Comparison of ENCODE assay signal across 8 mouse cellular contexts in the genomic region with DNA sequence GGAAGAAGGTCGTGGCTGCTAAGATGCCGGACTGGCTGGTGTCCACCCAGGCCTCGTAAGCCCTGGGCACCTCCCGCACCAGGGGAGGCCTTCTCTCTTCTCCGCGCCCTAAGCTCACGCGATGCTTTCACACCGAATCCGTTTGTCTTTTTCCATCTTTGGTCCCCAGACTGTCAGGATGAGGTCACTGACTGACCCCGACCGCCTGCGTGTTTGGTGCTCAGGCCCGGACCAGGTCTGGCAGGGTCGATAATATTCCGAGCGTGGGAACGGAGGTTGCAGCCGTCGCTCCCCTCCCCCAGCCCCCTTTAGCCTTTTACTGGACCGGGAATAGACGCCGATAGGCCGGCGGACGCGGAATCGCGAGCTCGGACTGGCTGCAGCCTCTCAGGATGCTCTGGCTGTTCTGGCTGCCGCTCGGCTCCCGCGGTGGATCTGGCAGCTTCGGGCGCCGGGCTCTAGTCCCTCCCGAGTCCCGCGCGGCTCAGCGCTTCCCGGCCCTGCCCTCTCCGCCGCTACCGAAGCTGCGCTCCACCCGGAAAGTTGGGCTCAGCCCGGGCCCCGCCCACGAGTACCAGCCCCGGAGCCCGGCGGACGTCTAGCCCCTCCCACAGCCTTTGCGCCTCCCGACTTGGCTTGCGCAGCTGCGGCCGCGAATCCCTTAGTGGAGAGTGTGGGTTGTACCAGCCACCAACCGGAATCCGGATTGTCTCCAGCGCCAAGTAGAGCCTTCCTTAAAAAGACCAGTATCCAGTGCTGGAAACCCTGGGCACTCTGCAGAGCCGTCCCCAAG. TPM values are rescaled to one million over a fixed set of nuclear protein-coding genes. Genes with fewer than 3 reads are reported as not detected.
DNase-seq lines count a peak whose midpoint lies in the region; ATAC-seq lines count a peak whose summit lies in the region.

No protein-coding gene starts in this region.

- H3K36me3 ChIP-seq in hindbrain, embryonic 14.5 days (replicated peaks; ENCODE audit: control insufficient read depth, insufficient read depth) = no peaks in the 10 kb centered on the region

- no peaks in the 10 kb centered on the region for H3K27me3 ChIP-seq in hindbrain, embryonic 14.5 days (ENCODE audit: control insufficient read depth, insufficient read depth, low read length)

- peak overlapping the region; percentile 85 for H3K4me2 ChIP-seq in hindbrain, embryonic 14.5 days (replicated peaks)

- WGBS in hindbrain, embryonic 14.5 days = under 1% methylated on average over 65 of the region's 65 CpGs

- peak overlapping the region; percentile 43 for H3K27ac ChIP-seq in hindbrain, embryonic 14.5 days

- peak overlapping the region; percentile 77 for H3K9ac ChIP-seq in hindbrain, embryonic 14.5 days

- ATAC-seq in hindbrain, embryonic 14.5 days (ENCODE audit: low FRiP score) = peak; percentile 88

- peak overlapping the region; percentile 62 for H3K4me3 ChIP-seq in hindbrain, embryonic 14.5 days (replicated peaks; ENCODE audit: low read length)

- DNase-seq in WW6 (ENCODE audit: low read depth, low spot score) = peak; percentile 70
- peak; percentile 88 to 91 for DNase-seq in cerebellum, postnatal 36 days
- DNase-seq in frontal cortex, postnatal 36 days (ENCODE audit: low spot score in 2 of 2) = peak; percentile 94 to 95
- DNase-seq in hindbrain, embryonic 14.5 days (ENCODE audit: low spot score) = peak; percentile 85
- DNase-seq in left cerebral cortex, adult 11 months (ENCODE audit: low spot score) = peak; percentile 90
- peak; percentile 96 for DNase-seq in lung, postnatal 36 days
- peak; percentile 89 for DNase-seq in retina, embryonic 14.5 days (ENCODE audit: low spot score)
- peak; percentile 88 to 89 for DNase-seq in thymus, postnatal 36 days

- peaks cover 43% of the 10 kb centered on the region for H3K4me1 ChIP-seq in hindbrain, embryonic 14.5 days (replicated peaks; ENCODE audit: control insufficient read depth, insufficient read depth, low read length)

- H3K9me3 ChIP-seq in hindbrain, embryonic 14.5 days (ENCODE audit: control insufficient read depth, low read length) = no peaks in the 10 kb centered on the region

RNA-seq across cellular contexts. Expression of gene Slc35e4, which starts 1.0 kb away (rescaled TPM):
- polyA plus RNA-seq in hindbrain, embryonic 14.5 days (2014; fragmentation: Nextera tagmentation; extraction: Ambion mirVana) = 11.2 and 14.2 TPM in 2 replicates

RNA-seq across cellular contexts. Expression of gene Tcn2, which starts 18.4 kb away (rescaled TPM):
- polyA plus RNA-seq in hindbrain, embryonic 14.5 days (2014; fragmentation: Nextera tagmentation; extraction: Ambion mirVana) = 31.0 and 31.4 TPM in 2 replicates

RNA-seq across cellular contexts. Expression of gene Dusp18, which starts 18.5 kb away (rescaled TPM):
- polyA plus RNA-seq in hindbrain, embryonic 14.5 days (2014; fragmentation: Nextera tagmentation; extraction: Ambion mirVana) = 29.2 and 30.2 TPM in 2 replicates

RNA-seq across cellular contexts. Expression of gene 4921536K21Rik, which starts 18.6 kb away (rescaled TPM):
- polyA plus RNA-seq in hindbrain, embryonic 14.5 days (2014; fragmentation: Nextera tagmentation; extraction: Ambion mirVana) = 0.13 and 0.28 TPM in 2 replicates

RNA-seq across cellular contexts. Expression of gene Osbp2, which starts 49.8 kb away (rescaled TPM):
- 23.8 and 27.9 TPM in 2 replicates for polyA plus RNA-seq in hindbrain, embryonic 14.5 days (2014; fragmentation: Nextera tagmentation; extraction: Ambion mirVana)

Comparison
In these comparisons a context has a peak if more than half of its experiments do, and no peak if none do; other contexts are left out.
1. Peak in every context shown above with its lines: DNase-seq, ATAC-seq, H3K4me3 ChIP-seq and H3K27ac ChIP-seq.